Mouse (Mus musculus) midbrain, embryonic 15.5 days (tissue): ENCODE measurements around the gene Kcnh4. TPM values are rescaled to one million over a fixed set of nuclear protein-coding genes. Genes with fewer than 3 reads are reported as not detected.
A peak's percentile ranks its signal among the peaks of the same experiment; 100 is the strongest.
"Not testable (repeated sequence)": the region's sequence is repeated elsewhere in the genome, so short reads cannot be mapped to it uniquely, and the experiment has no call there.

Source experiments
- ATAC-seq: fragments of 200-750 bp; cut with Nextera tagmentation; replicated peaks from 2 replicates; pipeline ENCODE4 v1.8.0; 2017; ENCODE audit warnings: moderate TSS enrichment
- H3K27ac ChIP-seq: fragments of 300-500 bp; sonication (generic); 2 replicates; pipeline ENCODE4 v1.5.1; 2015; ENCODE audit warnings: mild to moderate bottlenecking, inconsistent platforms
- H3K27me3 ChIP-seq: fragments of 300-500 bp; sonication (generic); replicated peaks from 2 replicates; pipeline ENCODE4 v1.6.1; 2015; ENCODE audit warnings: inconsistent platforms
- H3K36me3 ChIP-seq: fragments of 300-500 bp; sonication (generic); replicated peaks from 2 replicates; pipeline ENCODE4 v1.6.1; 2015; ENCODE audit warnings: inconsistent platforms
- H3K4me1 ChIP-seq: fragments of 300-500 bp; sonication (generic); 2 replicates; pipeline ENCODE4 v1.6.1; 2015; ENCODE audit warnings: inconsistent platforms
- H3K4me2 ChIP-seq: fragments of 300-500 bp; sonication (generic); 2 replicates; pipeline ENCODE4 v1.6.1; 2015; ENCODE audit warnings: inconsistent platforms, mild to moderate bottlenecking, moderate library complexity
- H3K4me3 ChIP-seq: fragments of 300-500 bp; sonication (generic); 2 replicates; pipeline ENCODE4 v1.5.1; 2015; ENCODE audit warnings: mild to moderate bottlenecking, inconsistent platforms
- H3K9ac ChIP-seq: fragments of 300-500 bp; sonication (generic); 2 replicates; pipeline ENCODE4 v1.6.1; 2015; ENCODE audit warnings: mild to moderate bottlenecking, inconsistent platforms
- H3K9me3 ChIP-seq: fragments of 300-500 bp; sonication (generic); 2 replicates; pipeline ENCODE4 v1.6.1; 2016; ENCODE audit warnings: inconsistent platforms
- WGBS: fragments of 180-500 bp; shearing (Covaris S2); methylation state at CpG from one replicate; pipeline ENCODE4 v1.1.7; 2015; ENCODE audit warnings: mixed read lengths; 5-methylcytosine and 5-hydroxymethylcytosine counted together
- polyA plus RNA-seq: library from polyadenylated mRNA; unstranded; fragments of >200 nt; fragmentation: Nextera tagmentation; extraction: Ambion mirVana; gene quantifications from 2 replicates; pipeline ENCODE4 v1.2.1, GENCODE M21; 2015

Gene Kcnh4
- polyA plus RNA-seq = 10.9 and 13.6 TPM in 2 replicates

- H3K9me3 ChIP-seq = no peaks in the 10 kb centered on the region
- peak within 1 kb of the TSS; percentile 77 for H3K4me2 ChIP-seq
- peaks cover 28% of the 10 kb centered on the region for H3K4me1 ChIP-seq
- H3K27me3 ChIP-seq = no peaks in the 10 kb centered on the region
- WGBS = under 1% methylated on average over 48 of the region's 51 CpGs
- H3K9ac ChIP-seq = peak within 1 kb of the TSS; percentile 77
- peak within 1 kb of the TSS; percentile 74 for H3K27ac ChIP-seq
- peaks cover 6% of the 10 kb centered on the region; the same call in 1 of the 2 replicates for H3K36me3 ChIP-seq
- peak within 1 kb of the TSS; percentile 76 for H3K4me3 ChIP-seq
- peak; percentile 73 for ATAC-seq
Measured at GRCm38 (mm10) chr11:100759611-100760233, at the start of gene Kcnh4. Gene Kcnh4 (minus strand): TSS chr11:100759942.

- 67% methylated on average over 20 of the region's 20 CpGs for WGBS
Measured at GRCm38 (mm10) chr11:100806380-100807305, 46.9 kb upstream of the Kcnh4 start.

GRCm38 (mm10) chr11:100805535-100805934 lies 45.8 kb upstream of the Kcnh4 start:
- Histone ChIP-seq H3K27ac (no peak overlapping the region), H3K4me1 (no peaks in the 10 kb centered on the region), H3K4me2 (no peak overlapping the region), H3K27me3 (no peaks in the 10 kb centered on the region), H3K9ac (no peak overlapping the region), H3K36me3 (peaks cover 21% of the 10 kb centered on the region; the same call in 1 of the 2 replicates), H3K4me3 (no peak overlapping the region), H3K9me3 (no peaks in the 10 kb centered on the region)
- ATAC-seq = no peak
- WGBS = 83% methylated on average over 7 of the region's 7 CpGs

More at GRCm38 (mm10) chr11:100806380-100807305, 46.9 kb upstream of the Kcnh4 start:
- no peak overlapping the region for H3K4me2 ChIP-seq
- H3K9me3 ChIP-seq = no peaks in the 10 kb centered on the region
- peaks cover 11% of the 10 kb centered on the region; the same call in 1 of the 2 replicates for H3K36me3 ChIP-seq
- H3K27me3 ChIP-seq = no peaks in the 10 kb centered on the region
- H3K4me1 ChIP-seq = no peaks in the 10 kb centered on the region
- no peak for ATAC-seq
- no peak overlapping the region for H3K27ac ChIP-seq
- H3K4me3 ChIP-seq = no peak overlapping the region
- H3K9ac ChIP-seq = no peak overlapping the region

- H3K4me3 ChIP-seq = no peak overlapping the region
- H3K27ac ChIP-seq = no peak overlapping the region
- H3K9me3 ChIP-seq = no peaks in the 10 kb centered on the region
- H3K36me3 ChIP-seq = peaks cover 21% of the 10 kb centered on the region; the same call in 1 of the 2 replicates
- 94% methylated on average over 10 of the region's 10 CpGs for WGBS
- no peak overlapping the region for H3K4me2 ChIP-seq
- H3K4me1 ChIP-seq = no peaks in the 10 kb centered on the region
- H3K27me3 ChIP-seq = no peaks in the 10 kb centered on the region
- ATAC-seq = no peak
- H3K9ac ChIP-seq = no peak overlapping the region
Measured at GRCm38 (mm10) chr11:100804409-100804808, 44.7 kb upstream of the Kcnh4 start.

- H3K27ac ChIP-seq = no peak overlapping the region
Measured at GRCm38 (mm10) chr11:100799426-100799825, 39.7 kb upstream of the Kcnh4 start.

GRCm38 (mm10) chr11:100796585-100796984 lies 36.8 kb upstream of the Kcnh4 start:
- Histone ChIP-seq H3K36me3 (peaks cover 16% of the 10 kb centered on the region; the same call in 1 of the 2 replicates), H3K4me3 (no peak overlapping the region)

More at GRCm38 (mm10) chr11:100799426-100799825, 39.7 kb upstream of the Kcnh4 start:
- H3K9me3 ChIP-seq = no peaks in the 10 kb centered on the region
- no peaks in the 10 kb centered on the region for H3K4me1 ChIP-seq
- no peak for ATAC-seq
- H3K4me2 ChIP-seq = no peak overlapping the region
- H3K9ac ChIP-seq = no peak overlapping the region
- WGBS = 55% methylated on average over 5 of the region's 5 CpGs
- peaks cover 23% of the 10 kb centered on the region; the same call in 1 of the 2 replicates for H3K36me3 ChIP-seq
- no peak overlapping the region for H3K4me3 ChIP-seq
- no peaks in the 10 kb centered on the region for H3K27me3 ChIP-seq

GRCm38 (mm10) chr11:100795386-100795785 lies 35.6 kb upstream of the Kcnh4 start:
- no peaks in the 10 kb centered on the region for H3K4me1 ChIP-seq

More at GRCm38 (mm10) chr11:100796585-100796984, 36.8 kb upstream of the Kcnh4 start:
- Histone ChIP-seq H3K9ac (no peak overlapping the region), H3K9me3 (no peaks in the 10 kb centered on the region), H3K27me3 (no peaks in the 10 kb centered on the region), H3K4me2 (no peak overlapping the region), H3K27ac (no peak overlapping the region), H3K4me1 (no peaks in the 10 kb centered on the region)
- ATAC-seq = no peak
- 70% methylated on average over 8 of the region's 8 CpGs for WGBS

GRCm38 (mm10) chr11:100791457-100792049 lies 31.8 kb upstream of the Kcnh4 start:
- no peak overlapping the region for H3K4me3 ChIP-seq
- H3K27me3 ChIP-seq = no peaks in the 10 kb centered on the region
- no peaks in the 10 kb centered on the region for H3K9me3 ChIP-seq
- H3K27ac ChIP-seq = no peak overlapping the region
- no peak for ATAC-seq
- peaks cover 18% of the 10 kb centered on the region for H3K36me3 ChIP-seq
- WGBS = 85% methylated on average over 2 of the region's 2 CpGs
- H3K4me2 ChIP-seq = no peak overlapping the region
- H3K4me1 ChIP-seq = no peaks in the 10 kb centered on the region
- H3K9ac ChIP-seq = no peak overlapping the region

More at GRCm38 (mm10) chr11:100795386-100795785, 35.6 kb upstream of the Kcnh4 start:
- Histone ChIP-seq H3K27me3 (no peaks in the 10 kb centered on the region), H3K36me3 (peaks cover 11% of the 10 kb centered on the region; the same call in 1 of the 2 replicates), H3K9me3 (no peaks in the 10 kb centered on the region), H3K27ac (no peak overlapping the region), H3K9ac (no peak overlapping the region), H3K4me3 (no peak overlapping the region), H3K4me2 (no peak overlapping the region)
- ATAC-seq = no peak
- WGBS = 97% methylated on average over 2 of the region's 2 CpGs

GRCm38 (mm10) chr11:100790644-100791043 lies 30.9 kb upstream of the Kcnh4 start:
- H3K27me3 ChIP-seq, H3K9ac ChIP-seq, H3K4me3 ChIP-seq, H3K4me2 ChIP-seq, H3K9me3 ChIP-seq, H3K4me1 ChIP-seq, H3K27ac ChIP-seq, ATAC-seq: not testable (repeated sequence)
- 91% methylated on average over 9 of the region's 9 CpGs for WGBS
- H3K36me3 ChIP-seq = peaks cover 15% of the 10 kb centered on the region

GRCm38 (mm10) chr11:100789702-100790101 lies 30.0 kb upstream of the Kcnh4 start:
- Histone ChIP-seq H3K9me3 (no peaks in the 10 kb centered on the region), H3K9ac (no peak overlapping the region), H3K27me3 (no peaks in the 10 kb centered on the region), H3K4me3 (no peak overlapping the region), H3K27ac (no peak overlapping the region), H3K4me2 (no peak overlapping the region), H3K36me3 (peaks cover 15% of the 10 kb centered on the region), H3K4me1 (no peaks in the 10 kb centered on the region)
- WGBS = 65% methylated on average over 3 of the region's 3 CpGs
- ATAC-seq = no peak

- H3K36me3 ChIP-seq = peaks cover 23% of the 10 kb centered on the region
- no peaks in the 10 kb centered on the region for H3K4me1 ChIP-seq
- ATAC-seq = no peak
- H3K27me3 ChIP-seq = no peaks in the 10 kb centered on the region
- WGBS = 93% methylated on average over 2 of the region's 2 CpGs
- no peaks in the 10 kb centered on the region for H3K9me3 ChIP-seq
- H3K27ac ChIP-seq = no peak overlapping the region
- no peak overlapping the region for H3K9ac ChIP-seq
- H3K4me3 ChIP-seq = no peak overlapping the region
- H3K4me2 ChIP-seq = no peak overlapping the region
Measured at GRCm38 (mm10) chr11:100785774-100786173, 26.0 kb upstream of the Kcnh4 start.

- peaks cover 20% of the 10 kb centered on the region for H3K36me3 ChIP-seq
- H3K27ac ChIP-seq = no peak overlapping the region
- H3K4me2 ChIP-seq = no peak overlapping the region
- H3K27me3 ChIP-seq = no peaks in the 10 kb centered on the region
- no peak overlapping the region for H3K9ac ChIP-seq
- H3K4me1 ChIP-seq = no peaks in the 10 kb centered on the region
- ATAC-seq = no peak
- H3K9me3 ChIP-seq = no peaks in the 10 kb centered on the region
- 80% methylated on average over 8 of the region's 8 CpGs for WGBS
- H3K4me3 ChIP-seq = no peak overlapping the region
Measured at GRCm38 (mm10) chr11:100784286-100784685, 24.5 kb upstream of the Kcnh4 start.
